Mouse (Mus musculus) frontal cortex, postnatal 10 days (tissue): ENCODE measurements around the gene Med29.

ENCODE experiments used
- DNase-seq, 2 experiments: peaks; one replicate each; pipeline ENCODE4 v3.0.0; 2022; ENCODE audit warnings: low spot score in 2 of 2, mixed read lengths in 1 of 2

Gene Med29

DNA sequence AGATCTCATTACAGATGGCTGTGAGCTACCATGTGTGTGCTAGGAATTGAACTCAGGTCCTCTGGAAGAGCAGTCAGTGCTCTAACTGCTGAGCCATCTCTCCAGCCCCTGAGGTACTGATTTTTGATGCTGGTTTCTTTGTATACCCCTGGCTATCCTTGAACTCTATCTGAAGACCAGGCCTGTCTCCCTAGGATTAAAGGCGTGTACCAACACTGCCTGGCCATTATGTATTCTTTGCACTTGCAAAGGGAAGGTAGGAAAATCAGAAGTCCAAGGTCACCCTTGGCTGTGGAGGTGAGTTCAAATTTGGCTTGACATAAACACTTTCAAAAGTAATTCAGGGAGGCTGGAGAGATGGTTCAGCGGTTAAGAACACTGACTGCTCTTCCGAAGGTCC is 37.9 kb downstream of the Med29 start:
- DNase-seq = no peak

DNA sequence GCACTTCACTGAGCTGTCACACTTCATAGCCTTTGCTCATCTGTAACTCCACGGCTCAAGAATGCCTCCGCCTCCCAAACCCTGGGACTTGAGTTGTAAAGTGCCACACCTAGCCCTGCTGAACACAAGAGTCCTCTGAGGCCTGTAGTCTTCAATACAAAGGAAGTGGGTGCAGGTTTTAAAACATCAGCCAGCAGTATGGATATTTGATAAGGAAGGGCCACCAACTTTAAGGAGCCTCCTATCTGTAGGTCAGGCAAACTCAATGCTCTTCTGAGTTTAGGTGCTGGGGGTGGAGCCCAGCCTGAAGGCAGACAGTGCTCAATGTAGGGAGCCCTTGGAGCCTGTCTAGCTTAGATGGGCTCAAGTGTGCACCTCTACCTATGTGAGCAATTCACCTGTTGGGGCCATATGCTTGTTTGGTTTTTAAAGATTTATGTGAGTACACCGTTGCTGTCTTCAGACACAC is 38.4 kb downstream of the Med29 start:
- DNase-seq = no peak

DNA sequence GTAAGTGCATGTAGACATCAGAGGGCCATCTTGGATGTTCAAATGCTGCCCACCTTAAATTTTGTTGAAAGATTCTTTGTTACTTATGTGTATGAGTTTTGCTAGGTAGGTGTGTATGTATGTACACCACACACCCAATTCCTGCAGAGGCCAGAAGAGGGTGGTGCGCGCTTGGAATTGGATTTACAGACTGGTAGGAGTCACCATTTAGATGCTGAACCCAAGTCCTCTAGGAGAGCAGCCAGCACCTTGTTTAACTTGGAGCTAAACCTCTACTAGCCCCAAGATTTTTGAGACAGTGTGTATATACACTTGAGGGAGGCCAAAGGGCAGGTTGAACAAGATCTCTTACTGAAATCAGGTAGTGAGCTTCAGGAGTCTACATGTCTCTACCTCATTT is 39.2 kb downstream of the Med29 start:
- no peak for DNase-seq

DNA sequence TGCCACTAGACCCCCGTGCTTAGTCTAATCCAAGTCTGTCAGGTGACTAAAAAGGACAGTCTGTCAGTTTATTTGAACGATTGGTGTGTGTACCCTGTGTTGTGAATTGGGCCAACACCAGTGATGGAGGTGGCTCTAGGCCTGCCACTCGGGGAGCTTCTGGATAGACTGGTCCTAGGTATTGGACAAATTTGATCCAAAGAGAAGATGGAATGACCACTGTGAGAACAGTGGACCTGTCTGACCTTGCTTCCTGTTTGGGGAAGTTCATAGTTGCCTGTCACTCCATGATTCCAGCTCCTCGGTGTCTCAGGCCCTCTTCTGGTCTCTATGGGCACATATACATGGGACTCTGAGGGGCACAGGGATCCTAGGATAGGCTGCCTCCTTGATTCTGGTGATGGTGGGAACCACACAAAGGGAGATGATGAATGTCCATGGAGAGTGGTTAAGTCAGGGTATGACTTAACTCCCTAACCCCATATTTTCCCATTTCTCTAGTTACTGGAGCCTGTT is 40.8 kb downstream of the Med29 start:
- no peak for DNase-seq

DNA sequence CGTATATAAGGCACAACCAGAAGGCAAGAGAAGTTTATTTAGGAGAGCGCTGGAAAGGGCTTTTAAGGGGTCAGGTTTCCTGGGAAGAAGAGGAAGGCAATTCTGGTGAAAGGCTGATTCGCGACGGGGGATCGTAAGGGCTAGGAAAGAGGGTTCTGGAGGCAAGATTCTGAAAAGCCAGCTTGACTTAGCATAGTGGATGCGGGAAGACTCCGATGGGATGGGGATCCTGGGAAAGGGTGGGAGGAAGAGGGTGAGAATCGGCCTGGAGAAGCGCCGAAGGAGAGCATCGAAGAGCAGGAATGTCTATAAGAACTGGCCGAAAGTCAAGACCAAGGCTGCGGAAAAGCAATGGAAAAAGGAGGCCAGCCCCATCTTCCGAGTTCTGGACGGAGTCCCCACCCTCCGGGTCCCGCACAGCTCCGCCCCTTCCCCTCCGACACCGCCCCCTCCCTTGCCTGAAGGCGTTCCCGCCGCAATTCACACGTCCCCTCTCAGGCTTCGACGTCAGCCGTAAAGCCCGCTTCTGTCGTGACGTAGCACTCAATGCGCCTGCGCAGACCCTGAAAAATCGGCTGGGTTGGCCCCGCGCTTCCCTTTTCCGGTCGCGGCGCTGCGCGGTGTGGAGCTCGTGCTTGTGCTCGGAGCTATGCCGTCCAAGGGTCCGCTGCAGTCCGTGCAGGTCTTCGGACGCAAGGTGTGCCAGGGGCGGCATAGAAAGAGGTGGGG is 42.2 kb downstream of the Med29 start, which contains the start of gene Rps16:
Gene Rps16 (plus strand): TSS at position 498 of the 729 bp plus-strand sequence.
- DNase-seq = peak; percentile 94 to 98

DNA sequence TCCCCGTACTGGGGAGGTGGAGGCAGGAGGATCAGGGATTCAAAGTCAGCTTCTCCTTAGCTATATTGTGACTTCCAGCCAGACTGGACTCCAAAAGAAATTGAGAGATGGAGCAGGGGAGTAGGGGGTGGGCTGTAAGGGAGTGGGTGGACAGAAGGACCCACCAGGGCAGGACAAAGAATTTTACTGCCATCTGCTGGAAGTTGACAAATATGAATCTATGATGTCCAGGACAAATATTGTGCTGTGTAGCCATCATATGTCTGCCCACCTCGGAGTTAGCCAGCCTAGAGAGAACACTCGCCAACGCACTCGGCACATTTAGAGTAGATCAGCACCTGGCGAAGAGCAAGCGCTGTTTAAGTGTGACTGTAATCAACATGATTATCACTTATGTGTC is 43.9 kb downstream of the Med29 start:
- no peak for DNase-seq

DNA sequence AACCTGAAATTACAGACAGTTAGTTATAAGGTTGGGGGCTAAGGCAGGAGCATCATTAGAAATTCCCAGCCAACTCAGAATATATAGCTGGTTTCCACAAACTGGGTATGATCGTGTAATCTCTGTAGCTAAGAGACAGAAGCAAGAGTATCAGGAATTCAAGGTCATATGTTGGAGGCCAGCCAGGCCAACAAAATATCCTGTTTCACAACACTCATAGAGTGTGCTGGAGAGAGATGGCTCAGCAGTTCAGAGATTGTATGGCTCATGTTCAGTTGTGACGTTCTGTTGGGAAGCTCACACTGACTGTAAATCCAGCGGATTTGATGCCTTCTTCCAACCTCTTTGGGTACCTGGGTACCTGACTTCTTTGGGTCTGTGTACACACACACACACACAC is 44.8 kb downstream of the Med29 start:
- no peak for DNase-seq

DNA sequence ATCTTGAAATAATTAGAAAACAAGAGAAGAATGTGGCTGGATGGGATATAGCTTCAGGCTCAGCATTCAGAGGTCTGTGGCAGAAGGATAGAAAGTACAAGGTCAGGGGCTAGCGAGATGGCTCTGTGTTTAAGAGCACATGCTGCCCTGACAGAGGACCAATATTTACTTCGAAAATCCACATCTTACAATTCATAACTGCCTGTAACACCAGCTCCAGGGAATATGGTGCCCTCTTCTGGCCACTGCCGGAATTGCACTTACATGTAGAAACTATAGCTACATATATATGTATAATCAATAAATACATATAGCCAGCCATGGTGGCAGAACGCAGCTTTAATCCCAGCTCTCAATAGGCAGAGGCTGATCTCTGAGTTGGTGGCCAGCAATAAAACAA is 47.9 kb downstream of the Med29 start:
- DNase-seq = no peak

DNA sequence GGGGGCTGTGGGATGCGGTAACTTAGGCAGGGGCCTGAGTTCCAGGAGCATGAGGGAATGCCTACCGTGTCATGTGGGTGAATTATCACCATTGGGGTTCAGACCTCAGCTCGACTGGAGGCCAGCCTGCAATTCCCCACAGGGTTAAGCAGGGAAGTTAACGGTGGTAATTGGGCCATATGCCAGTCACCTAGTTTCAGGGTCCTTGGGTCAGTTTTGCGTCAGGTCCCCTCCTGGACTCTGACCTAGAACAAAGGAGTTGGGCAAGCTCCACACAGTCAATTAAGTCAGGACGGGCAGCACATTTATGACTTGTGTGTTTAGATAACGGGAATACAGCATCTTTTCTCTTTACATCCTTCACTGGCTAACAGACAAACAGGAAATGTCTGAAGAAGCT is 51.1 kb downstream of the Med29 start:
- DNase-seq = no peak

DNA sequence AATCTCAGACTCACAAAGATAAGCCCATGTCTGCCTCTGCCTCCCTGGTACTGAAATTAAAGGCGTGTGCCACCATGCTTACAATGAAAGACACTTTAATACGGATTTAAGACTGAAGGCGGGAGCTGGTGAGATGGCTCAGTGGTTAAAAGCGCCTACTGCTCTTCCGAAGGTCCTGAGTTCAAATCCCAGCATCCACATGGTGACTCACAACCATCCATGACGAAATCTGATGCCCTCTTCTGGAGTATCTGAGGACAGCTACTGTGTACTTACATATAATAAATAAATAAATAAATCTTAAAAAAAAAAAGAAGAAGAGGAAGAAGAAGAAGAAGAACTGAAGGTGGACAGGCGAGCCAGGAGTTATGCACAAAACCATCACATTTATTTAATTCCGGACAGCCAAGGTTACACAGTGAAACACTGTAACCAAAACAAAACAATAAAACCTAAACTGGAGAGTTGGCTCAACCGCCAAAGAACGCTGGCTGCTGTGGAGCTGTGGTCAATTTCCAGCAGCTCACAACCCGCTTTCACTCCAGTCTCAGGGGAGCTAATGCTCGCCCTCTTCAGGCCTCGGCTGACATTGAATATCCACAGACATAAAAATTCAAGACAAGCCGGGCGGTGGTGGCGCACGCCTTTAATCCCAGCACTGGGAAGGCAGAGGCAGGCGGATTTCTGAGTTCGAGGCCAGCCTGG is 53.1 kb downstream of the Med29 start:
- DNase-seq = no peak

DNA sequence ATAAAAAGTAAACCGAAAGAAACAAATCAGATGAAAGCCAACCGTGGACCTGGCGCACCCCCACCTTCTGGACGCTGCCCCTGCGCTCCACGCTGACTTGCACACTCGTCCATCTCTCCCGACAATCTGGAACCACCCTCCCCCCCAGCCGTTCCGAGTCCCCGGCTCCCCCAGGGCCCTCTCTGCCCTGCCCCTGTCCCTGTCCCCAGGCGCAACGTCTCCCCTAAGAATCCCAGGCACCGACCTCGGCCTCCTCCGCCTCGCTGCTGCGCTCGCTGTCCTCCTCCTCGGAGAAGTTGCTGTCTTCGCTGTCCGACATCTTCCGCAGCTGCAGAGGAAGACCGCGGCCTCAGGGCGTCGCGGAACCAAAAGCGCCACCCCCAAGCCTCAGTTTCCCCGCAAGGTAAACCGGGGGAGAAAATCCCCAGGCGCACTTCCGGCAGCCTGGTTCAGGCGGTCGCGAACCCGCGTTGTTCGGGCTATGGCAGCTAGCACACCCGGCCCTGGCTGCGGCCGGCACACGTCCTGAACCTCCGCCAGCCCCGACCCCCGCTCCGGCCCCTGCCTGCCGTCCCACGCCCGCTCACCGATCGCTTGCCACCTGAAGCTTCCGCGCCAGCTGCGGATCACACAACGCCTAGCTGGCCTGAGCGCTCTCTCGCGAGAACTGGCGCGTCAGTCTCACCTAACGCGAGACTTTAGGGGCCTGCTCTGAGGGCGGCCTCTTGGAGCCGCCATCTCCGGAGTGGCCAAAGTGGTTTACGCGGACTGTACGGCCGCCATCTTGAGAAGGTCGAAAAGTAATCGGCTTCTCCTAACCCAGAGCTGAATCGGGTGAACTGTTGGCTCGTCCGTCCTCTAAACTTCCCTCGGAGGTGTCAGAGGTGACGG is 54.2 kb downstream of the Med29 start, which contains the start of gene Supt5:
Gene Supt5 (minus strand): TSS at position 639 of the 891 bp plus-strand sequence.
- DNase-seq = peak; percentile 95 to 96
